In the genomic region with DNA sequence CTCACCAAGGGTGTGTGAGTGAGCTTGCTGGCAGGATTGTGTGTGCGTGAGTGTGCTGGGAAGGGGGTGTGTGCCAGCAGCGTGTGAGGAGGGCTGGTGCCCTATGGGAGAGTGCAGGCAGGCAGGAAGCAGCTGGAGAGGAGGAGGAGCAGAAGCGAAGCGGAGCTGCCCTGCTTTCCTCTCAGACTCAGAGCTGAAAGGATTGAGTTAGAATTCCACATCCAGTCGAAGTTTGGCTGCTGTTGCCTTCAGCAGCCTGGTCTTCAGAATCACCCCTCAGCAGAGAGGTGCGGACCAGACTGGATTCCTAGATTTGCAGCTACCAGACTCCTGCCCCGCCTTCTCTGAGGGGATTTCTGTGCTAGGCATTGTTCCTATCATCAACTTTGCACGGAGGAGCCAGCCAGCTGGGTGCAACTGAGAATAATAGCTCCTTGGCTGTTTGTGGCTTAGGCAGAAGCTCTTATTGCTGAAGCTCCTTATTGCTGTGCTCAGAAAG, we compare ENCODE assay signal across 8 mouse cellular contexts. TPM values are rescaled to one million over a fixed set of nuclear protein-coding genes. Genes with fewer than 3 reads are reported as not detected.
A peak's percentile ranks its signal among the peaks of the same experiment; 100 is the strongest.
DNase-seq lines count a peak whose midpoint lies in the region; ATAC-seq lines count a peak whose summit lies in the region.

No protein-coding gene starts in this region.

- H3K4me2 ChIP-seq in stomach, embryonic 16.5 days (ENCODE audit: low read depth, low read length), result peak overlapping the region; percentile 47

- no peaks in the 10 kb centered on the region for H3K27me3 ChIP-seq in stomach, embryonic 16.5 days (ENCODE audit: control insufficient read depth, insufficient read depth, low read length)

- no peak for ATAC-seq in cerebellum, adult (ENCODE audit: insufficient number of reproducible peaks, low FRiP score, low TSS enrichment)
- peak; percentile 85 for ATAC-seq in frontal cortex, adult (ENCODE audit: low TSS enrichment)
- ATAC-seq in stomach, embryonic 16.5 days (ENCODE audit: insufficient read depth, low FRiP score), result no peak; the same call in 1 of the 2 replicates

- peak; percentile 6 to 7 for DNase-seq in cerebellum, postnatal 25 days
- peak; percentile 50 for DNase-seq in R1 (ENCODE audit: low read depth, low spot score)
- DNase-seq in layer of hippocampus, adult 18-20 months (ENCODE audit: low spot score in 2 of 2), result peak; percentile 78 to 79
- peak; percentile 59 for DNase-seq in mesoderm, embryonic 11.5 days (ENCODE audit: low read depth, low spot score)
- no peak for DNase-seq in MN1 (ENCODE audit: low spot score)

- H3K4me1 ChIP-seq in stomach, embryonic 16.5 days (ENCODE audit: control insufficient read depth, insufficient read depth, low read length), result peaks cover 10% of the 10 kb centered on the region; the same call in 1 of the 2 replicates

- no peaks in the 10 kb centered on the region for H3K36me3 ChIP-seq in stomach, embryonic 16.5 days (ENCODE audit: control insufficient read depth, insufficient read depth, low read length)

- H3K4me3 ChIP-seq in stomach, embryonic 16.5 days (replicated peaks; ENCODE audit: low read length), result peak overlapping the region; percentile 27

- H3K9ac ChIP-seq in stomach, embryonic 16.5 days (ENCODE audit: low read length), result peak overlapping the region; percentile 62

- 15% methylated on average over 8 of the region's 8 CpGs for WGBS in stomach, embryonic 16.5 days

- peak overlapping the region; percentile 34; the same call in 1 of the 2 replicates for H3K27ac ChIP-seq in stomach, embryonic 16.5 days (ENCODE audit: low read length)

- no peaks in the 10 kb centered on the region for H3K9me3 ChIP-seq in stomach, embryonic 16.5 days (replicated peaks; ENCODE audit: control insufficient read depth, low read length)

RNA-seq across cellular contexts. Expression of a gene that starts 57.8 kb away (rescaled TPM):
- under 1 TPM; 0.23 to 0.52 TPM for total RNA-seq in layer of hippocampus, adult 18-20 months (2021)
- polyA plus RNA-seq in stomach, embryonic 16.5 days (2015; fragmentation: Nextera tagmentation; extraction: Ambion mirVana), result 0.19 and 0.22 TPM in 2 replicates
